Mouse (Mus musculus): ENCODE data around the gene Wdr24. TPM values are rescaled to one million over a fixed set of nuclear protein-coding genes. Genes with fewer than 3 reads are reported as not detected.

Wdr24 gene
- total RNA-seq (2023), result 19.9 TPM

GRCm38 (mm10) chr17:25823452-25823851 is at the start of gene Wdr24:
Gene Wdr24 (plus strand): TSS chr17:25823627.

GRCm38 (mm10) chr17:25785281-25785745 is 38.1 kb upstream of the Wdr24 start, which contains the start of gene Haghl:
Gene Haghl (minus strand): TSS chr17:25785673.

GRCm38 (mm10) chr17:25786280-25786679 is 37.1 kb upstream of the Wdr24 start, which contains the start of gene Ccdc78:
Gene Ccdc78 (plus strand): TSS chr17:25786580.

DNA sequence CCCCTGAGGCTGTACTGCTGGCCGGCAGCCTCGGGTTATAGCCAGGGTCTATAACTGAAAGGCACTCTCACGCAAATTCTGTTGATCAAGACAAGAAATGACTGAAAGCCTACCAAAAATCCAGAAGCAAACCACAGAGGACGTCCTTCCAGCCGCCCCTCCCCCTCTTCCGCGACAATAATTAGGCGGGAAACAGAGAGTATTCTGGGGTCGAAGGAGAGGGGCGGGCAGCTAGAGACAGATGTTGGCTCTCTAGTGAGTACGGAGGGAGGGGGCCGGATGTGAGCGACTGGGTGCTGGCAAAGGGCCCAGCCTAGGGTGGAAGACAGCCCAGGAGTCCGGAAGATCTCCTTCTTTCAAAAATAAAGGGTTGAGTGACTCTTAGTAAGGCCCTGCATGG is 30.8 kb upstream of the Wdr24 start, which contains the start of gene Fam173a:
Gene Fam173a (minus strand): TSS at position 287 of the 400 bp plus-strand sequence.

GRCm38 (mm10) chr17:25795609-25796092 is 27.8 kb upstream of the Wdr24 start, which contains the start of gene AC134908.4:
Gene AC134908.4 (minus strand): TSS chr17:25795659.

DNA sequence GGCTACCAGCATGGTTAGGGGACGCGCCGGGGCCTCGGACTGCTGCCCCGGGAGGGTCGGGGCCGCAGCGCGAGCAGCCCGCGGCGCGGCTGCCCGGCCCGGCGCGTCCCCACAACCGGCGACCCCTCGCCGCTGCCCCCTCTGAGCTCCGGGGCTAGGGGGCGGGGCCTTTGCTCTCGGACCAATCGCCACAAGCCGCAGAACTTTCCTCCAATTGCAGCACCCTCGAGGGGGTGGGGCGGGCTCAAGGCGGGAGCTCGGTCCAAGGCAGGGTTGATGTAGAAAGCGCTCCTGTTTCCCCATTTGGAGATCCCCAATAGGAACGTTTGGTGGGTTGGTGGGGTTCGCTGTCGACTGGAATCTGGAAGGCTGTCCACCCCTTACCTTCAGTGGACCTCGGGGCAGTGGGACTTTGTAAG is 26.5 kb upstream of the Wdr24 start, which contains the start of gene Metrn:
Gene Metrn (minus strand): TSS at position 186 of the 419 bp plus-strand sequence.

GRCm38 (mm10) chr17:25808789-25809605 is 14.4 kb upstream of the Wdr24 start, which contains the start of gene Fbxl16:
Gene Fbxl16 (plus strand): TSS chr17:25809085.

GRCm38 (mm10) chr17:25828712-25829557 is 5.5 kb downstream of the Wdr24 start, which contains the start of gene Jmjd8:
Gene Jmjd8 (plus strand): TSS chr17:25828867.

GRCm38 (mm10) chr17:25833291-25833663 is 9.8 kb downstream of the Wdr24 start, which contains the start of gene Stub1:
Gene Stub1 (minus strand): TSS chr17:25833404.

GRCm38 (mm10) chr17:25837076-25837410 is 13.6 kb downstream of the Wdr24 start, which contains the start of gene Rhbdl1:
Gene Rhbdl1 (minus strand): TSS chr17:25837295.

DNA sequence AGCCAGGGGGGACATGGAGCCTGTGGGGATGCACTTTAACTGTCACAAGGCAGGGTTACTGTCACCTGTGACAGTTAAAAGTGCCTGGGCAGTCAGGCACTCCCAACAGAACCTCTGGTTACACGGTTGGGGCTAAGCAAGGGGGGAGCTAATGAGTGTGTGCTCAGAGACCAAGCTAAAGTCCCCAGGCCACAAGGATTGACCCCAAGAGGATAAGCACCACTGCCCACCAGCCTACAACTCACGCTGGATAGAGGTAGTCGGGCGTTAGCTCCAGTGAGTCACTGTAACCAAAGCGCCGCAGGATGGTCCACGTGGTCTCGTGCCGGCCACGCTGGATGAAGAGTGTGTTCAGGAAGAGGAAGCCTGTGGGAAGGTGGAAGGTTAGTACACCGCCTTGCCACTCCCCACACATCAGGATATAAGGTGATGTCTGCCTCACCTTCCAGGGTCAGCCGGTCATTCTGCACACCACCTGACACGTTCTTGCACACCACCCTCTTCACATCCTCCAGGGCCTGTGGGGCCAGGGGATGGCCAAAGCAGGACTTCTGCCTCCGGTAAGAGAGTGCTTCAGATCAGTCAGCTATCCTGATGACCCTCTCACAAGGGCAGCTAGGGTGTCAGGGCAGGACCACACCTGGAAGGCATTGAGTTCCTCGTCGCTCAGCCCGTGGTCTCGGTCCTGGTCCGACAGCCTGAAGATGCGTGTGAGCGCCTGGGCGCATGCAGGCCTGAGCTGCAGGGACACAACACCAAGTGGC is 17.9 kb downstream of the Wdr24 start, which contains the start of gene Gm20683:
Gene Gm20683 (minus strand): TSS at position 647 of the 764 bp plus-strand sequence.

GRCm38 (mm10) chr17:25844396-25844901 is 21.0 kb downstream of the Wdr24 start, which contains the start of gene Rhot2:
Gene Rhot2 (minus strand): TSS chr17:25844851.

GRCm38 (mm10) chr17:25860832-25861703 is 37.6 kb downstream of the Wdr24 start, which contains the start of gene Wdr90:
Gene Wdr90 (minus strand): TSS chr17:25861501.

GRCm38 (mm10) chr17:25868601-25869191 is 45.3 kb downstream of the Wdr24 start, which contains the start of gene Mcrip2:
Gene Mcrip2 (minus strand): TSS chr17:25868764.

DNA sequence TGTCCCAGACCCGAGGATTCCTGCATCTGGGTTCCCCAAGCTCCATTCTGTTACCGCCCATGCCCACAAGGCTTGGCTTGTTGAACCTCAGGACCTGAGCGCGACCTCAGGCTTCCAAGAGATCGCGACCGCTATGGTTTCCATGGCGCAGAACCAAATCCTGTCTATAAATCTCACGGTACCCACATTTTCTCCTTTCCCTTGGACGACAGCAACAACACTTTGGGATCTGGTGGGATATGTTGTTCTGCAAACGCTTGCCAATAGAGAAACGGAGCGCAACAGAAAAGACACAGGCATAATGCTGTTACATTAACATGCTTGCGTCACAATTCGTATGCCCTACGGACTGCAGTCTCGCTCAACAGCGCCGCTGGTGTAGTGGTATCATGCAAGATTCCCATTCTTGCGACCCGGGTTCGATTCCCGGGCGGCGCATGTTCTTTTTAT is 51.3 kb downstream of the Wdr24 start, which contains the start of gene Mettl26:
Gene Mettl26 (plus strand): TSS at position 354 of the 450 bp plus-strand sequence.

